Mouse (Mus musculus) splenic B cell, adult 2 months (primary cell): ENCODE measurements around the gene Fbxo39.

ENCODE experiments used
- DNase-seq: peaks from one replicate; pipeline ENCODE4 v3.0.0-alpha.2; 2011; ENCODE audit warnings: low read depth, low spot score
- H3K27me3 ChIP-seq: 2 replicates; pipeline ENCODE4 v1.6.1; 2012; ENCODE audit warnings: mild to moderate bottlenecking, low read length, moderate library complexity, mixed read lengths; ENCODE audit not compliant: control insufficient read depth, poor library complexity, insufficient read depth, severe bottlenecking
- H3K36me3 ChIP-seq: 2 replicates; pipeline ENCODE4 v1.6.1; 2012; ENCODE audit warnings: mild to moderate bottlenecking, low read length, moderate library complexity, mixed read lengths; ENCODE audit not compliant: control insufficient read depth, poor library complexity, insufficient read depth, severe bottlenecking

Gene Fbxo39

GRCm38 (mm10) chr11:72364526-72364925 lies 50.3 kb downstream of the Fbxo39 start:
- no peaks in the 10 kb centered on the region for H3K36me3 ChIP-seq
- H3K27me3 ChIP-seq, result no peaks in the 10 kb centered on the region
- no peak for DNase-seq

- no peak for DNase-seq
- Histone ChIP-seq H3K36me3 (no peaks in the 10 kb centered on the region), H3K27me3 (no peaks in the 10 kb centered on the region)
These were observed 51.9 kb downstream of the Fbxo39 start for GRCm38 (mm10) chr11:72366126-72366525.

GRCm38 (mm10) chr11:72367934-72368674 lies 53.9 kb downstream of the Fbxo39 start:
- no peak for DNase-seq
- Histone ChIP-seq H3K36me3 (no peaks in the 10 kb centered on the region), H3K27me3 (no peaks in the 10 kb centered on the region)
